Mouse (Mus musculus) cerebellum, adult 2 months (tissue): ENCODE results near the gene Col24a1. TPM values are rescaled to one million over a fixed set of nuclear protein-coding genes. Genes with fewer than 3 reads are reported as not detected.

Experiments used
- DNase-seq, 2 experiments: peaks; one replicate each; pipeline ENCODE4 v3.0.0; 2021
- H3K27ac ChIP-seq: fragments of 200-500 bp; 2 replicates; pipeline ENCODE4 v1.5.1; 2012; ENCODE audit warnings: low read length, control low read depth, inconsistent platforms; ENCODE audit not compliant: insufficient read depth
- H3K27me3 ChIP-seq: fragments of 200-500 bp; 2 replicates; pipeline ENCODE4 v1.6.1; 2012; ENCODE audit warnings: inconsistent platforms, mild to moderate bottlenecking, low read length, moderate library complexity; ENCODE audit not compliant: control insufficient read depth, insufficient read depth
- H3K4me1 ChIP-seq: fragments of 200-500 bp; 2 replicates; pipeline ENCODE4 v1.6.1; 2011; ENCODE audit warnings: low read length; ENCODE audit not compliant: control insufficient read depth, insufficient read depth
- H3K4me3 ChIP-seq: fragments of 200-500 bp; replicated peaks from 2 replicates; pipeline ENCODE3; 2011; ENCODE audit warnings: mild to moderate bottlenecking, low read depth, low read length, control low read depth; ENCODE audit not compliant: insufficient read depth
- CTCF ChIP-seq: fragments of 200-500 bp; IDR thresholded peaks from 2 replicates; pipeline ENCODE4 v1.5.1; 2011; ENCODE audit warnings: low read depth, mild to moderate bottlenecking, control low read depth, low read length, moderate library complexity, borderline replicate concordance; ENCODE audit not compliant: insufficient read depth
- POLR2A ChIP-seq: fragments of 200-500 bp; IDR thresholded peaks from 2 replicates; pipeline ENCODE4 v1.6.1; 2011; ENCODE audit warnings: low read length, control low read depth, borderline replicate concordance; ENCODE audit not compliant: insufficient read depth
- WGBS: fragments of 180-500 bp; shearing (Covaris S2); methylation state at CpG from one replicate; pipeline ENCODE4 v1.1.7; 2018; 5-methylcytosine and 5-hydroxymethylcytosine counted together
- polyA plus RNA-seq: library from polyadenylated mRNA; depleted of rRNA; stranded (reverse); fragments of >200 nt; gene quantifications from 2 replicates; pipeline ENCODE4 v1.2.3, GENCODE M21; 2012

Col24a1 gene
- polyA plus RNA-seq, 1 experiment = 3.0 TPM

GRCm38 (mm10) chr3:145402994-145403393 lies 110.7 kb downstream of the Col24a1 start:
- Histone ChIP-seq H3K4me1 (no peaks in the 10 kb centered on the region), H3K4me3 (no peak overlapping the region), H3K27me3 (no peaks in the 10 kb centered on the region), H3K27ac (no peak overlapping the region)
- no peak for TF ChIP-seq POLR2A
- TF ChIP-seq CTCF = no peak
- WGBS = 57% methylated on average over 6 of the region's 6 CpGs
- no peak for DNase-seq

- WGBS = 69% methylated on average over 3 of the region's 3 CpGs
- no peak overlapping the region for H3K27ac ChIP-seq
- no peaks in the 10 kb centered on the region for H3K27me3 ChIP-seq
- TF ChIP-seq POLR2A (no peak), CTCF (peak; percentile 31; the same call in 1 of the 2 replicates)
- H3K4me1 ChIP-seq = no peaks in the 10 kb centered on the region
- H3K4me3 ChIP-seq = no peak overlapping the region
- DNase-seq = no peak
These were observed 115.8 kb downstream of the Col24a1 start for GRCm38 (mm10) chr3:145408045-145408444.

GRCm38 (mm10) chr3:145412137-145412536 lies 119.9 kb downstream of the Col24a1 start:
- no peak for DNase-seq
- H3K4me1 ChIP-seq = no peaks in the 10 kb centered on the region
- no peak overlapping the region for H3K4me3 ChIP-seq
- TF ChIP-seq POLR2A (no peak), CTCF (no peak)
- no peaks in the 10 kb centered on the region for H3K27me3 ChIP-seq
- 49% methylated on average over 4 of the region's 4 CpGs for WGBS
- H3K27ac ChIP-seq = no peak overlapping the region

- no peak for TF ChIP-seq CTCF
- TF ChIP-seq POLR2A = no peak
- Histone ChIP-seq H3K27ac (no peak overlapping the region), H3K4me3 (no peak overlapping the region), H3K27me3 (no peaks in the 10 kb centered on the region), H3K4me1 (no peaks in the 10 kb centered on the region)
- no peak for DNase-seq
- WGBS = 97% methylated on average over 3 of the region's 3 CpGs
These were observed 122.1 kb downstream of the Col24a1 start for GRCm38 (mm10) chr3:145414362-145414761.

- TF ChIP-seq CTCF (no peak), POLR2A (no peak)
- 30% methylated on average over 9 of the region's 9 CpGs for WGBS
These were observed 125.5 kb downstream of the Col24a1 start for GRCm38 (mm10) chr3:145417809-145418208.

GRCm38 (mm10) chr3:145420421-145420820 lies 128.1 kb downstream of the Col24a1 start:
- H3K4me3 ChIP-seq = no peak overlapping the region
- no peak overlapping the region for H3K27ac ChIP-seq
- H3K27me3 ChIP-seq = no peaks in the 10 kb centered on the region
- 78% methylated on average over 2 of the region's 2 CpGs for WGBS
- no peak for TF ChIP-seq POLR2A
- no peak for TF ChIP-seq CTCF
- DNase-seq = no peak
- H3K4me1 ChIP-seq = no peaks in the 10 kb centered on the region

More at GRCm38 (mm10) chr3:145417809-145418208, 125.5 kb downstream of the Col24a1 start:
- no peak overlapping the region for H3K27ac ChIP-seq
- DNase-seq = peak; percentile 6 to 32
- no peaks in the 10 kb centered on the region for H3K27me3 ChIP-seq
- no peaks in the 10 kb centered on the region for H3K4me1 ChIP-seq
- no peak overlapping the region for H3K4me3 ChIP-seq

- Histone ChIP-seq H3K27me3 (no peaks in the 10 kb centered on the region), H3K4me1 (no peaks in the 10 kb centered on the region), H3K4me3 (no peak overlapping the region), H3K27ac (no peak overlapping the region)
- 93% methylated on average over 3 of the region's 3 CpGs for WGBS
- TF ChIP-seq CTCF (no peak), POLR2A (no peak)
- no peak for DNase-seq
These were observed 129.8 kb downstream of the Col24a1 start for GRCm38 (mm10) chr3:145422044-145422443.

GRCm38 (mm10) chr3:145438352-145438751 lies 146.1 kb downstream of the Col24a1 start:
- H3K4me1 ChIP-seq = no peaks in the 10 kb centered on the region
- H3K27ac ChIP-seq = no peak overlapping the region
- no peaks in the 10 kb centered on the region; the same call in 1 of the 2 replicates for H3K27me3 ChIP-seq
- no peak for TF ChIP-seq CTCF
- WGBS = 78% methylated on average over 7 of the region's 7 CpGs
- no peak for DNase-seq
- H3K4me3 ChIP-seq = no peak overlapping the region
